Mouse (Mus musculus) stomach, embryonic 14.5 days (tissue): ENCODE measurements around the gene Ttc23. TPM values are rescaled to one million over a fixed set of nuclear protein-coding genes. Genes with fewer than 3 reads are reported as not detected.

Experiments used
- ATAC-seq: fragments of 200-750 bp; cut with Nextera tagmentation; 2 replicates; pipeline ENCODE4 v1.8.0; 2017; ENCODE audit warnings: low read depth, moderate TSS enrichment; ENCODE audit not compliant: insufficient number of reproducible peaks, insufficient read depth, low FRiP score
- H3K27ac ChIP-seq: fragments of 300-500 bp; sonication (generic); 2 replicates; pipeline ENCODE4 v1.5.1; 2014; ENCODE audit warnings: mild to moderate bottlenecking, low read length, moderate library complexity, mixed read lengths
- H3K27me3 ChIP-seq: fragments of 300-500 bp; sonication (generic); 2 replicates; pipeline ENCODE4 v1.6.1; 2014; ENCODE audit warnings: low read length, control low read depth, mixed read lengths; ENCODE audit not compliant: control insufficient read depth, insufficient read depth
- H3K36me3 ChIP-seq: fragments of 300-500 bp; sonication (generic); 2 replicates; pipeline ENCODE4 v1.6.1; 2014; ENCODE audit warnings: mild to moderate bottlenecking, control low read depth, low read length, moderate library complexity, mixed read lengths; ENCODE audit not compliant: control insufficient read depth, insufficient read depth
- H3K4me1 ChIP-seq: fragments of 300-500 bp; sonication (generic); 2 replicates; pipeline ENCODE4 v1.6.1; 2014; ENCODE audit warnings: low read length, control low read depth, mixed read lengths; ENCODE audit not compliant: control insufficient read depth, insufficient read depth
- H3K4me2 ChIP-seq: fragments of 300-500 bp; sonication (generic); replicated peaks from 2 replicates; pipeline ENCODE4 v1.6.1; 2014; ENCODE audit warnings: low read depth, low read length, control low read depth
- H3K4me3 ChIP-seq: fragments of 300-500 bp; sonication (generic); 2 replicates; pipeline ENCODE4 v1.5.1; 2014; ENCODE audit warnings: low read depth, low read length, control low read depth
- H3K9ac ChIP-seq: fragments of 300-500 bp; sonication (generic); replicated peaks from 2 replicates; pipeline ENCODE4 v1.6.1; 2014; ENCODE audit warnings: low read depth, mild to moderate bottlenecking, control low read depth, low read length, moderate library complexity, mixed read lengths
- H3K9me3 ChIP-seq: fragments of 300-500 bp; sonication (generic); 2 replicates; pipeline ENCODE4 v1.6.1; 2016; ENCODE audit warnings: low read depth, low read length, control low read depth; ENCODE audit not compliant: control insufficient read depth
- WGBS: fragments of 180-500 bp; shearing (Covaris S2); extraction: QIAGEN DNeasy Blood & Tissue Kit; methylation state at CpG from one replicate; pipeline ENCODE4 v1.1.7; 2014; 5-methylcytosine and 5-hydroxymethylcytosine counted together
- polyA plus RNA-seq: library from polyadenylated mRNA; unstranded; fragments of >200 nt; fragmentation: Nextera tagmentation; extraction: Ambion mirVana; gene quantifications from 2 replicates; pipeline ENCODE4 v1.2.1, GENCODE M21; 2014

Ttc23 gene
- polyA plus RNA-seq, 1 experiment from 2014 or later, result 38.6 TPM

DNA sequence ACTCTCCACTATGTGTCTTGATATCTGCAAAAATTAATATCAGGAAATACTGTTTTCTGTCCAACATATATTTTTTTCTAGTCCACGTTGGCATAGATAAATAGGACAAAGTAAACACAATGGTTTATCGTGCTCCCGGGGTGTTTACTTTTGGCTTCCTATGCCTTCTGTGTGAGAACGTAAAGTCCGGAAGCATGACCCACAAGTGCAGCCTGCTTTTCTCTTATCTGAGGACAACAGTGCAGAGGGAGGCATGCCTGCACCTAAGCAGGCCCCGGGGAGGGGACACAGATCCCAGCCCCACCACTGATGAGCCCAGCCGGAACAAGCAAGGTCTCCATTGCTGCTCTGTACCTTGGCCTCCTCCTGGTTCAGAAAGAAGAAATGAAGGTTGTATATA lies 63.0 kb downstream of the Ttc23 start:
- Histone ChIP-seq H3K4me2 (no peak overlapping the region), H3K36me3 (peaks cover 14% of the 10 kb centered on the region; the same call in 1 of the 2 replicates), H3K9ac (no peak overlapping the region), H3K4me3 (no peak overlapping the region), H3K9me3 (no peaks in the 10 kb centered on the region; the same call in 1 of the 2 replicates), H3K27me3 (no peaks in the 10 kb centered on the region), H3K27ac (peak overlapping the region; percentile 10; the same call in 1 of the 2 replicates), H3K4me1 (no peaks in the 10 kb centered on the region)
- 0 out of 2 replicates have a peak, but pooled peaks have one; percentile 37 for ATAC-seq
- 41% methylated on average over 7 of the region's 7 CpGs for WGBS

DNA sequence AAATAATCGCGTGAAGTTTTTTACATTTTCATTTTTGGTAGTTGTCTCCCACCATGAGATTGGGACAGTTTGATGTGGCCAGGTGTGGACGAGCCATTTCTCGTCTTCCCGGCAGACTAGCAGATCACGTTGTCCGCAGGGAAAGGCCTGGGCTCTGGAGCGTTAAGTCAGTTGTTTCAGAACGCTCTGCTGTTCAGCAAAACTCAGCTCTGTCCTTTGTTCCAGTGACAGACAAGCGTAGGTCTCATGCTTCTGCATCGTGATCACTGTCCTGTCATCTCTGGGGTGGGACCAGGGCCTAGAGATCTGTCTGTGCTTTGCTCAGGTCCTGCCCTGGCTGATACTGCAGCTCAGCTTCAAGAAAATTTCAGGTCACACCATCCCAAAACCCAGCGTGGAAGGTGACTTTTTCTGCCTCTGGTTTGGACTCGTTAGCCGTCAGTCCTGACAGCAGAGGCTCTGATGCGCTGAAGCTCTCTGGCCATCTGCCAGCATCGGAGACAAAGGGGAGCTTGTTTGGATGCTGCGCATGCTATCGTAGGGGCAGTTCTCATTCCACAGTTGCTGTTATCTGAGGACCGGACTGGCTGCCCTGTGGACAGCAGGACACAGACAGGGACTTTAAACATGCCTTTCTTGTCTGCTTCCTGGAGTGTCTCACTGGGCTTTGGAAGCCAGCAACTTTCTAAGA lies 66.8 kb downstream of the Ttc23 start:
- no peak overlapping the region for H3K27ac ChIP-seq
- WGBS, result 78% methylated on average over 19 of the region's 19 CpGs
- ATAC-seq, result no peak

DNA sequence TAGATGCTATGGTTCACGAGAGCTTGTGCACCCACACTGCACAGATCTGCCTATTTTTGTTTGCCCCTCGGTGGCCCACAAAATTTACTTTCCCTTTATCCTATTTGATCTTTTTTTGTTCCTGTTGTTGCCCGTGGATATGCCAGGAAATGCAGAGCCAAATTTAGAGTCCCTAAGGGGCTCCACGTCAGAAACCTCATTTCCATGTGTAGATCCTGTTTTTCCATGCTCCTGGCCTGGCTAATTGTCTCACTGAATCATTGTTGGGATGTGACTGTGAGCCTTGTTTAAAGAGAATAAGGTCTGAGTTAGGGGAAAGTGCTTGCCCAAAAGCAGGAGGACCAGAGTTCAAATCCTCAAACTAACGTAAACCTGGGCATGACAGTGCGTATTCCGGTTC lies 68.0 kb downstream of the Ttc23 start:
- Histone ChIP-seq H3K4me2 (no peak overlapping the region), H3K9ac (no peak overlapping the region), H3K9me3 (no peaks in the 10 kb centered on the region; the same call in 1 of the 2 replicates), H3K27me3 (no peaks in the 10 kb centered on the region), H3K4me1 (0 out of 2 replicates have a peak, but pooled peaks cover 2% of the 10 kb centered on the region), H3K27ac (no peak overlapping the region), H3K4me3 (no peak overlapping the region), H3K36me3 (peaks cover 11% of the 10 kb centered on the region)
- WGBS, result 84% methylated on average over 7 of the region's 7 CpGs
- no peak for ATAC-seq

More for the DNA sequence above, 66.8 kb downstream of the Ttc23 start:
- no peak overlapping the region for H3K9ac ChIP-seq
- no peaks in the 10 kb centered on the region for H3K27me3 ChIP-seq
- no peak overlapping the region for H3K4me2 ChIP-seq
- no peak overlapping the region for H3K4me3 ChIP-seq
- H3K9me3 ChIP-seq, result no peaks in the 10 kb centered on the region; the same call in 1 of the 2 replicates
- peaks cover 18% of the 10 kb centered on the region for H3K36me3 ChIP-seq
- 0 out of 2 replicates have a peak, but pooled peaks cover 2% of the 10 kb centered on the region for H3K4me1 ChIP-seq

DNA sequence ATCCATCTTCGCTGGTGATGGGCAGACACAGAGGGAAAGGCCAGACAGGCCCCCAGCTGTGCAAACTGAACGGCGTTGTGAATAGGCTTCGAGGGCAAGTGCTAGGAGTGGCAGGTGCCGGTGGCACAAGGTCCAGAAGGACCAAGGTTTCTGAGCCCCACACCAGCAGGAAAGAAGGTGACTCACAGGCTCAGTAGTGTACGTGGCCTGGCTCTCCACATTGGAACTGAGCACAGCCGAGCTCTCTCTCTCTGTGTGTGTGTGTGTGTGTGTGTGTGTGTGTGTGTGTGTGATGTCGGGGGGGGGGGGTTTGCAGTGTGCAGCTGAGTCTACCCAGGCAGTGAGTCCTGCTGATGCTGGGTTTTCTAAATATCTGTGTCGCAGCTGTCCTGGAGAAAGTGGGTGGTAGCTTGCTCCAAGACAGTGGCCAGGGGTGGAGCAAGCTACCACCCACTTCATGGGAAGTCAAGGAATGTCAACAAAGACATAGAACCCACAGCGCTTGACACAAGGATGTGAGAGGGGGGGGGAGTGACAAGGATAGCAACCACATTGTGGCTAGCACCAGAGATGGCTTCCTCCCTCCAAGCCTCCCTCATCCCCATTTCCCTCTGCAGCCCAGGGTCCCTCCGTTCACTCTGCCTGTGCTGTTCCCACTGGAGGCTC lies 69.1 kb downstream of the Ttc23 start:
- Histone ChIP-seq H3K36me3 (peaks cover 11% of the 10 kb centered on the region), H3K4me1 (0 out of 2 replicates have a peak, but pooled peaks cover 2% of the 10 kb centered on the region), H3K9ac (no peak overlapping the region), H3K27me3 (no peaks in the 10 kb centered on the region), H3K4me2 (no peak overlapping the region), H3K27ac (no peak overlapping the region), H3K9me3 (no peaks in the 10 kb centered on the region; the same call in 1 of the 2 replicates), H3K4me3 (no peak overlapping the region)
- WGBS, result 62% methylated on average over 11 of the region's 11 CpGs
- no peak; the same call in 1 of the 2 replicates for ATAC-seq

DNA sequence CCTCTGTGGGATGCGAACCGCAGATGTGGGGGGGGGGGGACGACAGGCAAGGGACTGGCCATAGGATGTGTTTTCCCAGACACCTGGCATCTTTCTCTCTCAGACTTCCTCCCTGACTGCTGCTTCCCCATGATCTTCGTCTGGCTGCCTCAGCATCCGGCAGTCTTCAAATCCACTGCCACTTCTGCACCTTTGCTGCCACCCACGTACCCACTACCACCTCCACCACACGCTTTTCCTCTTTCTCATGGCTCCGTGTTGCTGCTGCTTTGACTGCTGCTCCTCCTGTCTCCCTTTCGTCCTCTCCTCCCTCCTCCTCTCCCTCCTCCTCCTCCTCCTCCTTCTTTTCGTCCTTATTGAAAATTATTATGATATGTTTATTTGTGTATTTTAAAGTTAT lies 69.7 kb downstream of the Ttc23 start:
- 83% methylated on average over 10 of the region's 10 CpGs for WGBS
- no peak overlapping the region for H3K27ac ChIP-seq
- no peak for ATAC-seq
- H3K4me2 ChIP-seq, result no peak overlapping the region
- H3K9me3 ChIP-seq, result no peaks in the 10 kb centered on the region; the same call in 1 of the 2 replicates
- H3K9ac ChIP-seq, result no peak overlapping the region
- H3K4me1 ChIP-seq, result 0 out of 2 replicates have a peak, but pooled peaks cover 2% of the 10 kb centered on the region
- peaks cover 11% of the 10 kb centered on the region for H3K36me3 ChIP-seq
- H3K27me3 ChIP-seq, result no peaks in the 10 kb centered on the region
- no peak overlapping the region for H3K4me3 ChIP-seq

DNA sequence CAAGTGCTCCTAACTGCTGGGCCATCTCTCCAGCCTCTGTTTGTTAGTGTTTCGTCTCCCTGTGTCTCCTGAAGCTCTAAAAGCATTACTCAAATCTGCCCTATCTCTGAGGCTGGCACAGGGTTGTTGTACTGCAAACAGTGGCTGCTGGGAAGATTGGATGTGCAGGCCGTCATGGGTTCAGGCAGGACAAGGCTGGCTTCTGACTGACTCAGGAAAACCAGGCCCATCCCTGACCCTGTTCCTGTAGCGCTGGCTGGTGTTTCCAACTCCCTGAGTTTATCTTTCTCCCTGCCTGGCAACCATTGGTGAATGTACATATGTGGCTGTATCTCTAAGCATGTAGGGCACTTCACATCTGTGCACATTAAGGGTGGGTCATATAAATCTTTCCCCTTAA lies 70.3 kb downstream of the Ttc23 start:
- Histone ChIP-seq H3K9ac (no peak overlapping the region), H3K4me1 (0 out of 2 replicates have a peak, but pooled peaks cover 2% of the 10 kb centered on the region), H3K9me3 (no peaks in the 10 kb centered on the region; the same call in 1 of the 2 replicates), H3K4me3 (no peak overlapping the region), H3K36me3 (peaks cover 10% of the 10 kb centered on the region), H3K27ac (no peak overlapping the region), H3K27me3 (no peaks in the 10 kb centered on the region), H3K4me2 (no peak overlapping the region)
- 75% methylated on average over 3 of the region's 3 CpGs for WGBS
- no peak for ATAC-seq

DNA sequence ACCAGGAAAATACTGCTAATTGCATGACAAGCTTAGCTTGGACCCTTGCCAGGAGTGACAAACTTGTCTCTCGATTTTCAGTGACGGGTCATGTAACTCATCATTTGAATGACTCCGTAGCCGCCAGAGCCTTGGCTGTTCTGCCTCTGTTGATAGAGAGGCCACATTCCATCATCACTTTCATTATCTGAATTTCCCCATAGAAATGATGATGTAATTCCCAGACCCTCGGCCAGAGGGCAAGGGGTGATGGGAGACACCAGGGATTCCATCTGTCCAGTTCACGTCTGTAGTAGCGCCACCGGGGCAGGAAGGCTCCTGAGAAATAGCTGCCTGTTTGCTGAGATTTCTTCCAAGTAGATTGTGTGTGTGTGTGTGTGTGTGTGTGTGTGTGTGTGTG lies 71.6 kb downstream of the Ttc23 start:
- 59% methylated on average over 8 of the region's 8 CpGs for WGBS

DNA sequence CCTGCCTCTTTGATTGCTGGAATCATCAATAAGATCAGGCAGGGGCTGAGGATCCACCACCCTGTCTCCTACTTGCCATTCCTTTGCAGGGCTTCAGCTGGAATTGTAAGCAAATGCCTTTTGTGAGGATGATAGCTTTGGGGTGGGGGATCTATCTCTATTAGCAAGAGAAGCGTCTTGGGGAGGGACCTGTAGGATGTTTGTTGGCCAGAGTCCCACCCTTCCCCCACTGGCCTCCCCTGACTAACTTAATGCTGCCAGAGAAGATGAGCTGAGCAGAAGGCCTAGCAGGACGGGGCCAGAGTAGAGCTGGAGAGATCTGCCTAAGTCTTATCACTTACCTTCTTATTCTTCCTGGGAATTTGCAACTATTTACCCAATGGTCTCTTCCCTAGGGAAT lies 75.0 kb downstream of the Ttc23 start:
- H3K27ac ChIP-seq, result no peak overlapping the region
- ATAC-seq, result no peak
- no peaks in the 10 kb centered on the region for H3K9me3 ChIP-seq
- H3K4me2 ChIP-seq, result no peak overlapping the region
- 33% methylated on average over 2 of the region's 2 CpGs for WGBS
- no peak overlapping the region for H3K4me3 ChIP-seq
- no peak overlapping the region for H3K9ac ChIP-seq
- H3K36me3 ChIP-seq, result peaks cover 14% of the 10 kb centered on the region; the same call in 1 of the 2 replicates
- no peaks in the 10 kb centered on the region for H3K27me3 ChIP-seq
- no peaks in the 10 kb centered on the region for H3K4me1 ChIP-seq

More for the DNA sequence above, 71.6 kb downstream of the Ttc23 start:
- Histone ChIP-seq H3K36me3 (peaks cover 7% of the 10 kb centered on the region), H3K27me3 (no peaks in the 10 kb centered on the region), H3K9me3 (no peaks in the 10 kb centered on the region), H3K27ac (no peak overlapping the region), H3K9ac (no peak overlapping the region), H3K4me3 (no peak overlapping the region), H3K4me2 (no peak overlapping the region), H3K4me1 (0 out of 2 replicates have a peak, but pooled peaks cover 2% of the 10 kb centered on the region)
- no peak for ATAC-seq
